Mouse (Mus musculus) limb, embryonic 11.5 days (tissue): ENCODE data around the gene Olfr52. TPM values are rescaled to one million over a fixed set of nuclear protein-coding genes. Genes with fewer than 3 reads are reported as not detected.
"Not testable (repeated sequence)": the region's sequence is repeated elsewhere in the genome, so short reads cannot be mapped to it uniquely, and the experiment has no call there.

Experiments used
- ATAC-seq: fragments of 200-750 bp; cut with Nextera tagmentation; 2 replicates; pipeline ENCODE4 v1.8.0; 2017; ENCODE audit warnings: low read depth; ENCODE audit not compliant: insufficient number of reproducible peaks, low FRiP score, low TSS enrichment
- DNase-seq: peaks from one replicate; pipeline ENCODE4 v3.0.0-alpha.2; 2015; ENCODE audit warnings: low spot score
- H3K27ac ChIP-seq: fragments of 300-500 bp; sonication (generic); replicated peaks from 2 replicates; pipeline ENCODE4 v1.5.1; 2014; ENCODE audit warnings: low read depth, mild to moderate bottlenecking, low read length
- H3K27me3 ChIP-seq: fragments of 300-500 bp; sonication (generic); 2 replicates; pipeline ENCODE4 v1.6.1; 2014; ENCODE audit warnings: mild to moderate bottlenecking, low read length, mixed read lengths; ENCODE audit not compliant: control insufficient read depth, insufficient read depth
- H3K36me3 ChIP-seq: fragments of 300-500 bp; sonication (generic); 2 replicates; pipeline ENCODE4 v1.6.1; 2014; ENCODE audit warnings: mild to moderate bottlenecking, low read length, moderate library complexity, mixed read lengths; ENCODE audit not compliant: control insufficient read depth, insufficient read depth
- H3K4me1 ChIP-seq: fragments of 300-500 bp; sonication (generic); 2 replicates; pipeline ENCODE4 v1.6.1; 2014; ENCODE audit warnings: low read length, mixed read lengths; ENCODE audit not compliant: control insufficient read depth, insufficient read depth
- H3K4me2 ChIP-seq: fragments of 300-500 bp; sonication (generic); 2 replicates; pipeline ENCODE4 v1.6.1; 2014; ENCODE audit warnings: low read depth, mild to moderate bottlenecking, moderate library complexity; ENCODE audit not compliant: severe bottlenecking
- H3K4me3 ChIP-seq: fragments of 300-500 bp; sonication (generic); 2 replicates; pipeline ENCODE4 v1.5.1; 2014; ENCODE audit warnings: low read depth, low read length
- H3K9ac ChIP-seq: fragments of 300-500 bp; sonication (generic); 2 replicates; pipeline ENCODE4 v1.6.1; 2014; ENCODE audit warnings: mild to moderate bottlenecking, low read length
- H3K9me3 ChIP-seq: fragments of 300-500 bp; sonication (generic); 2 replicates; pipeline ENCODE4 v1.6.1; 2016; ENCODE audit warnings: low read length; ENCODE audit not compliant: control insufficient read depth
- WGBS: fragments of 180-500 bp; shearing (Covaris S2); extraction: QIAGEN DNeasy Blood & Tissue Kit; methylation state at CpG from one replicate; pipeline ENCODE4 v1.1.7; 2014; 5-methylcytosine and 5-hydroxymethylcytosine counted together
- polyA plus RNA-seq: library from polyadenylated mRNA; unstranded; fragments of >200 nt; fragmentation: Nextera tagmentation; extraction: Ambion mirVana; gene quantifications from 2 replicates; pipeline ENCODE4 v1.2.1, GENCODE M21; 2014

The Olfr52 gene
- polyA plus RNA-seq = not detected in 2 replicates

- H3K9me3 ChIP-seq = no peaks in the 10 kb centered on the region
- H3K4me2 ChIP-seq = no peak within 1 kb of the TSS
- no peak within 1 kb of the TSS for H3K4me3 ChIP-seq
- no peaks in the 10 kb centered on the region for H3K36me3 ChIP-seq
- no peak within 1 kb of the TSS for H3K27ac ChIP-seq
- no peak for DNase-seq
- H3K4me1 ChIP-seq = no peaks in the 10 kb centered on the region
- no peaks in the 10 kb centered on the region for H3K27me3 ChIP-seq
- H3K9ac ChIP-seq = no peak within 1 kb of the TSS
- ATAC-seq = no peak
Observed at GRCm38 (mm10) chr2:86185583-86185982, at the start of gene Olfr52. TSS of gene Olfr52 (minus strand) at chr2:86185683.

GRCm38 (mm10) chr2:86231301-86231700, 45.8 kb upstream of the Olfr52 start, which contains the start of gene Olfr1047:
TSS of gene Olfr1047 (minus strand) at chr2:86231401.
- Histone ChIP-seq H3K4me2 (no peak within 1 kb of the TSS), H3K9me3 (no peaks in the 10 kb centered on the region), H3K4me1 (no peaks in the 10 kb centered on the region), H3K27me3 (no peaks in the 10 kb centered on the region), H3K27ac (no peak within 1 kb of the TSS), H3K4me3 (no peak within 1 kb of the TSS), H3K9ac (no peak within 1 kb of the TSS), H3K36me3 (no peaks in the 10 kb centered on the region)
- ATAC-seq (no peak), DNase-seq (no peak)
- 93% methylated on average over 1 of the region's 1 CpGs for WGBS

DNA sequence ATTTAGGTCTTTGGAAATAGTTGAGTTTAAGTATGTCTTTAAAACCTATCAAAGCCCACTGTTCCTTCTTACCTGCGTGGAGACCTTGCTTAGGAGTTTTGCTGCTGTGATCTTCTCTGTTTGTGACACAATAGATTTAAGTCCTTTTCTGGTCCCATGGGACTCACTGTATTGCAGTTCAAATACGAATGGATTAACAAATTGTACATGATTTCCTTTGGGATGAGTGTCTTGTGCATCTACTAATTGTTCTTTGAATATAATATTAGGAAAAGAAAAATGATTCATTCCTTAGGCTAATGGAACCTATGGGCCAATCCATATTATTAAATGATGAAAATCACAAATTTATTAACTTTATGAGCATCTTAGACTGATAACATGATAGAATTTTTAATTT, 33.7 kb upstream of the Olfr52 start, which contains the start of gene Olfr1046:
Gene Olfr1046, minus strand, starts transcription at position 101 of the 400 bp plus-strand sequence.
- WGBS = 79% methylated on average over 2 of the region's 2 CpGs
- DNase-seq (no peak), ATAC-seq (no peak)

GRCm38 (mm10) chr2:86202909-86203308, 17.4 kb upstream of the Olfr52 start, which contains the start of gene Olfr1045:
TSS of gene Olfr1045 (minus strand) at chr2:86203009.
- H3K9me3 ChIP-seq = no peaks in the 10 kb centered on the region
- no peak for ATAC-seq
- no peak within 1 kb of the TSS for H3K4me3 ChIP-seq
- no peak within 1 kb of the TSS for H3K4me2 ChIP-seq
- H3K9ac ChIP-seq = no peak within 1 kb of the TSS
- H3K4me1 ChIP-seq = no peaks in the 10 kb centered on the region
- H3K36me3 ChIP-seq = no peaks in the 10 kb centered on the region
- H3K27me3 ChIP-seq = no peaks in the 10 kb centered on the region
- H3K27ac ChIP-seq = no peak within 1 kb of the TSS
- no peak for DNase-seq

More for the DNA sequence above, 33.7 kb upstream of the Olfr52 start, which contains the start of gene Olfr1046:
- Histone ChIP-seq H3K27ac (no peak within 1 kb of the TSS), H3K4me2 (no peak within 1 kb of the TSS), H3K4me1 (no peaks in the 10 kb centered on the region), H3K36me3 (no peaks in the 10 kb centered on the region), H3K27me3 (no peaks in the 10 kb centered on the region), H3K9me3 (no peaks in the 10 kb centered on the region), H3K4me3 (no peak within 1 kb of the TSS), H3K9ac (no peak within 1 kb of the TSS)

DNA sequence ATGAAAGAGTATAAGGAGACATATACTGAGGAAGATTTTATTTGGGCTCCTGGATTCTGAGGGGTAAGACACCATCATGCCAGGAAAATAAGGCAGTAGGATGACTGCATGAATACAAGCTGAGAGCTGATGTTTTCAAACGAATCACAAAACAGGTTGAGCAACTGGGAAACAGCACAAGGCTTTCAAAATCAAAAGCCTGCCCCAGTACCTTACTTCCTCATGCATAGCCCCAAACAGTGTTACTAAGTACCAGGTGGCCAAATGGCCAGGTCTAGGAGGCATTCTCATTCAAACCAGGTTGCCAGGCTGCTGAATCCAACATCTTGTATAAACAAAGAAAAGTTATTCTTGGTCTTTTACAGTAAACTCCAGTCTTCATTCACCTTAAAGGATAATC, 10.4 kb upstream of the Olfr52 start:
- H3K4me1 ChIP-seq = no peaks in the 10 kb centered on the region
- no peak for ATAC-seq
- H3K4me3 ChIP-seq = no peak overlapping the region
- WGBS = 67% methylated on average over 1 of the region's 1 CpGs
- H3K27me3 ChIP-seq = no peaks in the 10 kb centered on the region
- no peak for DNase-seq
- no peaks in the 10 kb centered on the region for H3K9me3 ChIP-seq
- H3K9ac ChIP-seq = no peak overlapping the region
- no peak overlapping the region for H3K27ac ChIP-seq
- no peaks in the 10 kb centered on the region for H3K36me3 ChIP-seq
- no peak overlapping the region for H3K4me2 ChIP-seq

DNA sequence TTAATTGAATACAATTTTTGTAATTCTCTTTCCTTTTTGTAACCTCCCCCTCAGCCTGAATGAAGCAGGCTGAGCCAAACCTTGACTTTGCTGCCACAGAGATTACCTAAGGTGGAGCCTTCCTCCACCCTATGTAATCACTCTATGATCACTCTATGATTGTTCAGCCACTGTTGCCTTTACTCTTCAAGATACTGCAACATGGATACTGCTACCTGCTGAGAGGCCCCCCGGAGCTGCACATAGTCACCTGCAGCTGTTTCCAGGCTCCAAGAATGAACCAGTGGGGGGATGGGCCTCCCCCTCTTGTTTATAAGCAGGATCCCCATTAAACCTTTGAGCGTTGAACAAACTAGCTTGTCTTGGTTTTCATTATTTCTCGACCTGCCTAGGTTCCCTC, 5.5 kb downstream of the Olfr52 start:
- Histone ChIP-seq H3K4me2 (no peak overlapping the region), H3K36me3 (no peaks in the 10 kb centered on the region), H3K27ac (no peak overlapping the region), H3K4me3 (no peak overlapping the region), H3K9ac (no peak overlapping the region), H3K4me1 (no peaks in the 10 kb centered on the region), H3K27me3 (no peaks in the 10 kb centered on the region), H3K9me3 (no peaks in the 10 kb centered on the region)
- DNase-seq (no peak), ATAC-seq (no peak)
- 84% methylated on average over 3 of the region's 3 CpGs for WGBS

DNA sequence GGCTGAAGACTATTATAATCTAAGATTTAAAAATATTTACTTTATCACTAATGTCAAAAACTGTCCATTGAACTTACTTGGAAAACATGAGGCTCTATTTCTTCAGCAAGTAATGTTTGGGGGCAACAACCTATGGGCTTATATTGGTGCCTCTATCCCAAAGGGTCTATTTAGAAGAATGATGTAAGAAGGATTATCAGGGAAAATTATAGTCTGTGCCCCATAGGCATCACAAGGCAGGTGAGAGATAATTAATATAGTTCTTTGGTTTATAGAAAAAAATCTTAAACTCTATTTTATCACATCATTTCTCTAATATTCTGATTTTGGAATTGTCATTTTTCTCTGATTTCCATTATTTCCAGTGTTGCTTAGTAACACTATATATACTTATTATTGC, 7.8 kb downstream of the Olfr52 start, which contains the start of gene Olfr1044:
Gene Olfr1044, minus strand, starts transcription at position 101 of the 400 bp plus-strand sequence.
- no peaks in the 10 kb centered on the region for H3K27me3 ChIP-seq
- H3K4me1 ChIP-seq = no peaks in the 10 kb centered on the region
- H3K4me3 ChIP-seq = no peak within 1 kb of the TSS
- no peaks in the 10 kb centered on the region for H3K36me3 ChIP-seq
- H3K27ac ChIP-seq = no peak within 1 kb of the TSS
- ATAC-seq (no peak), DNase-seq (no peak)
- H3K4me2 ChIP-seq = no peak within 1 kb of the TSS
- no peaks in the 10 kb centered on the region for H3K9me3 ChIP-seq
- H3K9ac ChIP-seq = no peak within 1 kb of the TSS

- H3K27me3 ChIP-seq, H3K4me3 ChIP-seq, DNase-seq, H3K36me3 ChIP-seq, H3K4me2 ChIP-seq, ATAC-seq, H3K9me3 ChIP-seq, H3K4me1 ChIP-seq, H3K27ac ChIP-seq, H3K9ac ChIP-seq: not testable (repeated sequence)
- WGBS = 88% methylated on average over 7 of the region's 7 CpGs
Observed at GRCm38 (mm10) chr2:86175422-86175821, 10.1 kb downstream of the Olfr52 start.

GRCm38 (mm10) chr2:86167422-86167821, 18.1 kb downstream of the Olfr52 start, which contains the start of gene Olfr1043:
TSS of gene Olfr1043 (minus strand) at chr2:86167522.
- H3K9ac ChIP-seq = no peak within 1 kb of the TSS
- H3K27ac ChIP-seq = no peak within 1 kb of the TSS
- ATAC-seq = no peak
- H3K4me2 ChIP-seq = no peak within 1 kb of the TSS
- no peak within 1 kb of the TSS for H3K4me3 ChIP-seq
- no peaks in the 10 kb centered on the region for H3K36me3 ChIP-seq
- WGBS = 93% methylated on average over 2 of the region's 2 CpGs
- no peaks in the 10 kb centered on the region for H3K4me1 ChIP-seq
- DNase-seq = no peak
- H3K27me3 ChIP-seq = no peaks in the 10 kb centered on the region
- H3K9me3 ChIP-seq = no peaks in the 10 kb centered on the region
